Mouse (Mus musculus): ENCODE measurements around the gene Ubqln4. TPM values are rescaled to one million over a fixed set of nuclear protein-coding genes. Genes with fewer than 3 reads are reported as not detected.
"Not testable (repeated sequence)": the region's sequence is repeated elsewhere in the genome, so short reads cannot be mapped to it uniquely, and the experiment has no call there.

The Ubqln4 gene
- polyA plus RNA-seq, 2 experiments: 52.5 to 90.4 TPM

- H3K36me3 ChIP-seq (ENCODE audit: control insufficient read depth, insufficient read depth, low read length): peaks cover 16% of the 10 kb centered on the region
- WGBS: 76% methylated on average over 2 of the region's 2 CpGs
- H3K27me3 ChIP-seq (ENCODE audit: control insufficient read depth, insufficient read depth, low read length): no peaks in the 10 kb centered on the region
- no peaks in the 10 kb centered on the region for H3K9me3 ChIP-seq (ENCODE audit: control insufficient read depth, low read length)
- DNase-seq (ENCODE audit: low spot score): no peak
- no peak overlapping the region for H3K4me3 ChIP-seq (replicated peaks; ENCODE audit: low read length)
- no peak for ATAC-seq (ENCODE audit: low FRiP score, low read depth)
- no peak overlapping the region for H3K27ac ChIP-seq (replicated peaks; ENCODE audit: low read depth, low read length)
- no peak overlapping the region for H3K9ac ChIP-seq (ENCODE audit: low read depth, low read length, severe bottlenecking)
- no peaks in the 10 kb centered on the region; the same call in 1 of the 2 replicates for H3K4me1 ChIP-seq (ENCODE audit: control insufficient read depth, insufficient read depth, low read length)
- TF ChIP-seq POLR2A (IDR thresholded peaks at IDR 0.05; ENCODE audit: borderline replicate concordance, extremely low read depth, insufficient read depth, insufficient read length): no peak
- H3K4me2 ChIP-seq (replicated peaks; ENCODE audit: low read depth, low read length, severe bottlenecking): no peak overlapping the region
Measured at GRCm38 (mm10) chr3:88573810-88574209, 20.3 kb downstream of the Ubqln4 start.

- no peak within 1 kb of the TSS for H3K9ac ChIP-seq (ENCODE audit: low read depth, low read length, severe bottlenecking)
- H3K9me3 ChIP-seq (ENCODE audit: control insufficient read depth, low read length): no peaks in the 10 kb centered on the region
- H3K4me2 ChIP-seq (replicated peaks; ENCODE audit: low read depth, low read length, severe bottlenecking): no peak within 1 kb of the TSS
- no peak for TF ChIP-seq POLR2A (IDR thresholded peaks at IDR 0.05; ENCODE audit: borderline replicate concordance, extremely low read depth, insufficient read depth, insufficient read length)
- H3K27ac ChIP-seq (replicated peaks; ENCODE audit: low read depth, low read length): no peak within 1 kb of the TSS
- DNase-seq (ENCODE audit: low spot score) (no peak), ATAC-seq (ENCODE audit: low FRiP score, low read depth) (no peak)
- H3K36me3 ChIP-seq (ENCODE audit: control insufficient read depth, insufficient read depth, low read length): no peaks in the 10 kb centered on the region
- no peak within 1 kb of the TSS for H3K4me3 ChIP-seq (replicated peaks; ENCODE audit: low read length)
- WGBS: 78% methylated on average over 3 of the region's 3 CpGs
- no peaks in the 10 kb centered on the region for H3K27me3 ChIP-seq (ENCODE audit: control insufficient read depth, insufficient read depth, low read length)
- peaks cover 7% of the 10 kb centered on the region for H3K4me1 ChIP-seq (ENCODE audit: control insufficient read depth, insufficient read depth, low read length)
Measured at GRCm38 (mm10) chr3:88575540-88575939, 22.0 kb downstream of the Ubqln4 start, which contains the start of gene Ssr2. TSS of gene Ssr2 (plus strand) at chr3:88575876.

GRCm38 (mm10) chr3:88577846-88578245, 24.3 kb downstream of the Ubqln4 start:
- not testable (repeated sequence) for ATAC-seq (ENCODE audit: low FRiP score, low read depth); H3K27me3 ChIP-seq (ENCODE audit: control insufficient read depth, insufficient read depth, low read length); H3K27ac ChIP-seq (replicated peaks; ENCODE audit: low read depth, low read length); H3K4me2 ChIP-seq (replicated peaks; ENCODE audit: low read depth, low read length, severe bottlenecking); H3K9me3 ChIP-seq (ENCODE audit: control insufficient read depth, low read length); DNase-seq (ENCODE audit: low spot score); H3K4me3 ChIP-seq (replicated peaks; ENCODE audit: low read length); H3K9ac ChIP-seq (ENCODE audit: low read depth, low read length, severe bottlenecking)
- WGBS: 83% methylated on average over 5 of the region's 5 CpGs
- Histone ChIP-seq H3K36me3 (ENCODE audit: control insufficient read depth, insufficient read depth, low read length) (peaks cover 21% of the 10 kb centered on the region), H3K4me1 (ENCODE audit: control insufficient read depth, insufficient read depth, low read length) (peaks cover 11% of the 10 kb centered on the region)

- peaks cover 11% of the 10 kb centered on the region for H3K4me1 ChIP-seq (ENCODE audit: control insufficient read depth, insufficient read depth, low read length)
- peak overlapping the region; percentile 82 for H3K9ac ChIP-seq (ENCODE audit: low read depth, low read length, severe bottlenecking)
- no peak for TF ChIP-seq POLR2A (IDR thresholded peaks at IDR 0.05; ENCODE audit: borderline replicate concordance, extremely low read depth, insufficient read depth, insufficient read length)
- H3K9me3 ChIP-seq (ENCODE audit: control insufficient read depth, low read length): no peaks in the 10 kb centered on the region
- peak overlapping the region; percentile 87 for H3K4me3 ChIP-seq (replicated peaks; ENCODE audit: low read length)
- no peak for ATAC-seq (ENCODE audit: low FRiP score, low read depth)
- no peaks in the 10 kb centered on the region for H3K27me3 ChIP-seq (ENCODE audit: control insufficient read depth, insufficient read depth, low read length)
- H3K4me2 ChIP-seq (replicated peaks; ENCODE audit: low read depth, low read length, severe bottlenecking): peak overlapping the region; percentile 68
- no peak for DNase-seq (ENCODE audit: low spot score)
- peaks cover 29% of the 10 kb centered on the region for H3K36me3 ChIP-seq (ENCODE audit: control insufficient read depth, insufficient read depth, low read length)
- 43% methylated on average over 8 of the region's 8 CpGs for WGBS
- 0 out of 2 replicates have a peak overlapping the region, but pooled peaks have one; percentile 33 for H3K27ac ChIP-seq (replicated peaks; ENCODE audit: low read depth, low read length)
Measured at GRCm38 (mm10) chr3:88578498-88579424, 25.2 kb downstream of the Ubqln4 start.

GRCm38 (mm10) chr3:88579454-88580117, 26.0 kb downstream of the Ubqln4 start:
- Histone ChIP-seq H3K9ac (ENCODE audit: low read depth, low read length, severe bottlenecking) (peak overlapping the region; percentile 82), H3K4me1 (ENCODE audit: control insufficient read depth, insufficient read depth, low read length) (peaks cover 11% of the 10 kb centered on the region), H3K27ac (replicated peaks; ENCODE audit: low read depth, low read length) (0 out of 2 replicates have a peak overlapping the region, but pooled peaks have one; percentile 48), H3K4me3 (replicated peaks; ENCODE audit: low read length) (peak overlapping the region; percentile 87), H3K4me2 (replicated peaks; ENCODE audit: low read depth, low read length, severe bottlenecking) (peak overlapping the region; percentile 68), H3K36me3 (ENCODE audit: control insufficient read depth, insufficient read depth, low read length) (peaks cover 34% of the 10 kb centered on the region), H3K27me3 (ENCODE audit: control insufficient read depth, insufficient read depth, low read length) (no peaks in the 10 kb centered on the region), H3K9me3 (ENCODE audit: control insufficient read depth, low read length) (no peaks in the 10 kb centered on the region)
- WGBS: 1% methylated on average over 33 of the region's 34 CpGs
- DNase-seq (ENCODE audit: low spot score): peak; percentile 86
- TF ChIP-seq POLR2A (IDR thresholded peaks at IDR 0.05; ENCODE audit: borderline replicate concordance, extremely low read depth, insufficient read depth, insufficient read length): no peak; the same call in 1 of the 2 replicates
- ATAC-seq (ENCODE audit: low FRiP score, low read depth): peak; percentile 84
